Mouse (Mus musculus) 416B (cell line): ENCODE results near the gene 2010300C02Rik.
A peak's percentile ranks its signal among the peaks of the same experiment; 100 is the strongest.
"Not testable (repeated sequence)": the region's sequence is repeated elsewhere in the genome, so short reads cannot be mapped to it uniquely, and the experiment has no call there.

Experiments
- DNase-seq: peaks from one replicate; pipeline ENCODE4 v3.0.0; 2011; ENCODE audit warnings: low read depth

The 2010300C02Rik gene

DNA sequence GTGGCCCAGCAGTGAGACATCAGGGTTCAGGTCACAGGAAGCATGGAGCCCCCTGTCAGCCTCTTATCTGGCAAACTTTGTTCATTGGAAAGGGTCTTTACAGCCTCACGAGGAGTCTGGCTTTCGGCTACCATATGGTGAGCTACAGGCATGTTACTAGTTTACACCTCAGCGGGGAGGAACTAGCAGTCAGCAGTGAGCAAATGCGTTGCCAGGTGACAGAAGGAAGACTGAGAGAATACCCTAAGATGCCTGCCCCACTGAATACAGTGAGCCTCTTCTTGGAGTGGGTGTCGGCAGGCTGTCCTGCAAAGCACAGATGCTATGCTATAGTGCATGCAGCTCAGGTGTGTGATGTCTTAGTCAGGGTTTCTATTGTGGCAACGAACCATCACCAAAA is 91.1 kb downstream of the 2010300C02Rik start:
- no peak for DNase-seq

- DNase-seq = no peak
These were observed 95.7 kb downstream of the 2010300C02Rik start for GRCm38 (mm10) chr1:37624185-37624584.

DNA sequence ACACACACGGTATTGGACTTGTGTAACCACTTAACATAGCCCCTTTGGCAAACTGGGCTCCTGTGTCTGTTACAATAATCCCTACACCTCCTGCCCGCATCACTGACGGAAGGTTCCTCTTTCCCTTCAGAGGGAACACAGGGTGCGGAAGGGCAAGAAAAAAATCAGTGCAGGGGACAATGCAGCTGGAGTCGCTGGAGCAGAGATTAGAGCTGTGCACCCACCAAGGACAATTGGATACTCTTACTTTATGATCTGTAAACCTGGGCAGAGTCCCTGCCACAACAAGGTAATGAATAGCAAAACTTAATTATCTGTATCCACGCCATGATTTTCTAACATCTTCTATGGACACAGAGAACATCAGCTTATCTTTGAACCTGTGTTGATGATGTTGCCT is 97.8 kb downstream of the 2010300C02Rik start:
- DNase-seq = no peak

DNA sequence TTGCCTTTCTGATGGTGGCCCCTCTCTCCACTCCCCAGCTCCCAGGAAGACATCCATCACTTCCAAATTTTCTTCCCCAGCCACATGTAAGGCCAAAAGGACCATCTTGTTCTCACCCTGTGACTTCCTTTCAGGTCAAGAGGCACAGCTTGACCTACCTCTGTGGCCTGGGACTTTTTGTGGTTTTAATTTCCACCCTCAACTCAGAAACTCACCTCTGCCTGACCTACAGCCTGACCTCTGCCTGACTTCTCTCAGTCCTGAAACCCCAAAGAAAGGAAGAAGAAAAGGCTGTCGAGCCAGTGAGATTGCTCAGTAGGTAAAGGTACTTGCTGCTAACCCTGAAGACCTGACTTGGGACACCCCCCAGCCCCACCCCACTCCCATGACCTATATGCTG is 100.3 kb downstream of the 2010300C02Rik start:
- no peak for DNase-seq

- no peak for DNase-seq
These were observed 102.8 kb downstream of the 2010300C02Rik start for GRCm38 (mm10) chr1:37617047-37617446.

GRCm38 (mm10) chr1:37616569-37616968 is 103.3 kb downstream of the 2010300C02Rik start:
- no peak for DNase-seq

DNA sequence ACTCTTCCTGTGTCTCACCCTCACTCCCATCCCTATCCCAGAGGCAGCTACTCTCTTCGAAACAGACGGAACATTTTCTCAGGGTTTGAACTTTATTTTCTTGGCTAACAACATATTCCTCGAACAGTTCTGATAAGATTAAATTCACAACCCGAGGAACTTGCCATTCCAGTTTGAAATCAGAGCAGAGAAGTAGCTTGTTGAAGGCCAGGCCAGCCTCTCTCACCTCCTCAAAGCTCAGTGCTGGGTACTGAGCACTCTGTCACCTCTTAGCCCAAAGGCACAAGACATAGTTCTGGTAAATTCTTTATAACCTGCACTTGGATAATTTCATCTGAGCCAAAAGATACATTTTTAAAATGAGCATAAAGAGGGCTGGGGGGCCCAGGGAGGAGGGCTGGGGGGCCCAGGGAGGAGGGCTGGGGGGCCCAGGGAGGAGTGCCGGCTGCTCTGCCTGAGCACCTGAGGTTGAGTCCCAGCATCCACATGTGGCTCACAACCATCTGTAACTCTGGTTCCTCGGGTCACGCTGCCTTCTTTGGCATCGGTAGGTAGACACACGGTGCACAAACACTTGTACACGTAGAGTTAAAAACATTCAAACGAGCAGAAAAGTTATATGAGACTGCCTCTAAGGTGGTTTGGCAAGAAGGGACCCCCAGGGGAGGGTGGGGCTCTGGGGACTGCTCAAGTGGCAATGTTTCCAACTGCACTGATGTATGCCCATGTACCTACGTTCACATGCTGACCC is 104.4 kb downstream of the 2010300C02Rik start:
- DNase-seq = no peak

DNA sequence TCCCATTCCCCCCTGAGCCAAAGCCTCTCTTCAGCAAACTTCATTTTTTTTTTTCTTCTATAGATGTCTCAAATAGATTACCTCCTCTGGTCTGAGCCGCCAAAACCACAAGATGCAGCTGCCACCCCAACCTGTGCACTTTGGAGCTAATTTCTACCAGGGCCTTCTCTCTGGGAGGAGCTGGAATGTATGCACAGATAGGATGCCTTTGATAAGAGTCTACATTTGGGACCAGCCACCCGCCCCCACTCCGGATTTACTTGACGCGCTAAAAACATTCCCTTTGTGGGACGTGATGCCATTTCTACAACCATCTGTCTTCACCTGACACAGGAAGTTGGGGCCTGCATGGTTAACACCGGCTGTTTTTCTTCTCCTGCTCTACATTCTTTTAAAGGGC is 105.0 kb downstream of the 2010300C02Rik start:
- DNase-seq = no peak

DNA sequence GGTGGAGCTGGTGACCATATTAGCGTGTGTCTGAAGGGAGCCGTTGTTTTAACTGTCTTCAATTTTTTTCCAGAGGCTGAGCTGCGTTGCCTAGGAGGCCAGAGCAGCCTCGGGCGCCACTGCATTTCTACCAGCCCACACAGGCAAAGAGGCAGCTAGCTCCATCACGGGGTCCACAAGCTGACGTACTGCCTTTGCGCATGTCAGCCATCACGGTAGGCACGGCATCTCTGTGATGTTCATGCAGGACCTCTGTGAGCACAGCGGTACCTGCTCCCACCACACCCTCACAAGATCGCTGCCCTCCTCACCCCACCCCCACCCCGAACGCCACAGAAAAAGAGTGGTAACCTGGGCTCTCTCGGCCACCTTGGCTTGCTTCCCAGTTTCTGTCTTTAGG is 105.8 kb downstream of the 2010300C02Rik start:
- no peak for DNase-seq

GRCm38 (mm10) chr1:37611032-37611431 is 108.9 kb downstream of the 2010300C02Rik start:
- DNase-seq = no peak

DNA sequence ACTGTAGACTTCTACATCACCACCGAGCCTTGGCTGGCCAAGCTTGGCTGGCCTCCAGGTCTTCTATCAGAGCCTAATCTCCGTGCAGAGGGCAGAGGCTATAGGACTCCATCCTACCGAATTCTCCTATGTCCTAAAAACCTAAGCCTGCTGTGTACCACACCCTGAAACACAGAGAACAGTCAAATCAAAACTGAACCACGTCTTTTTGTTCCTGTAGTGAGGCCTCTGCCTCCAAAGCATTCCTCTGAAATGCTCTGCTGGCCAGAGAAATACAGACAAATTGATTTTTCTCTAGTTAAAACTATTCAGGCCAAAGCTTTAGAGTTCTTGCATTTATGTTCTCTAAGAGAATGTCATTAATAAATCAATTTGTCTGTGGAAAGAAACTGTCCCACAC is 109.6 kb downstream of the 2010300C02Rik start:
- DNase-seq = no peak

DNA sequence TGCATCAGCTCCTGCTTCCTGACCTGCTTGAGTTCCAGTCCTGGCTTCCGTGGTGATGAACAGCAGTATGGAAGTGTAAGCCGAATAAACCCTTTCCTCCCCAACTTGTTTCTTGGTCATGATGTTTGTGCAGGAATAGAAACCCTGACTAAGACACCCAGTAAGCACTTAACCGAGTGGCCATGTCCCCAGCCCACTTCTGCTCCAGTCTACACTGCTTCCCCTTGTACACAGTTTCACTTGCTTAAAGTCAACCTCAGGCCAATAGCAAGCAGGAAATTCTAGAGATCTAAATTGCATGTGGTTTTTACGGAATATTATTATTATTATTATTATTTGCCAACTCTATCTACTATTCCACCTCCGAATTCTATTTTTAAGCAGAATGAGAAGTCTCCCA is 114.2 kb downstream of the 2010300C02Rik start:
- not testable (repeated sequence) for DNase-seq

DNA sequence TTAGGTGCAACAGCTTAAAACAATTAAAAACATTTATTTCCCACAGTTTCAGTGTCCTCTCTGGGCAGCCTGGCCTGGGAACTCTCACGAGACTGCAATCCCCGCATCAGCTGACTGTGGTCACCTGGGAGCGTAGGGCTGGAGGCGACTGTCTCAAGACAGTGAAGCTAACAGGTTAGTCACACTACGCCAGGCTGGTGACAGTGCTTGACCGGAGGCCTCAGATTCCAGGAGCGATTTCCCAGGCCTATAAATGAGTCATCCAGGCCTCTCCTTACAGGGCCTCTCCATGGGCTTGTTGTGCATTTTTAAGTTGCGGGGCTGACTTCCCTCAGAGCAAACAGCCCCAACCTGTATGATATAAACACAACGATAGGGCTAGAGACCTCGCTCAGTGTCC is 116.7 kb downstream of the 2010300C02Rik start:
- no peak for DNase-seq

DNA sequence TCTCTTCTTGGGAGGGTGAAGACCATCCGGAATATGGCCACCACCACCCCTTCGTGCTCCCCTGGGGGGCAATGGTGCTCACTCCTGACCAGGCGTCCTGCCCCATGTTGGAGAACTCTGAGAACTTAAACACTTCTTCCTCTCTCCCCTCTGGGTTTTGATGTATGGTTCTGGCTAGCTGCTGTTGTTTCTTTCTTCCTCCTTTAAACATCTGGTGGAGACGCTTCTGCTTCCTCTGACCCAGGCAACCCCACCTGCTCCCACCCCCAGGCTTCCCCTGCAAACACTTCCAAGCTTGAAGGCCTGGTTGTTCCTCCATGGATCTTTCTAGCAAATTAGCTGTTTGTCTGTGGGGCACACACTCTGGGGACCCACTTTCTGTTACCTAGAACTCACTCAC is 117.6 kb downstream of the 2010300C02Rik start:
- DNase-seq = no peak

GRCm38 (mm10) chr1:37601461-37601860 is 118.4 kb downstream of the 2010300C02Rik start:
- DNase-seq = no peak

GRCm38 (mm10) chr1:37600640-37601175 is 119.2 kb downstream of the 2010300C02Rik start:
- DNase-seq = no peak

DNA sequence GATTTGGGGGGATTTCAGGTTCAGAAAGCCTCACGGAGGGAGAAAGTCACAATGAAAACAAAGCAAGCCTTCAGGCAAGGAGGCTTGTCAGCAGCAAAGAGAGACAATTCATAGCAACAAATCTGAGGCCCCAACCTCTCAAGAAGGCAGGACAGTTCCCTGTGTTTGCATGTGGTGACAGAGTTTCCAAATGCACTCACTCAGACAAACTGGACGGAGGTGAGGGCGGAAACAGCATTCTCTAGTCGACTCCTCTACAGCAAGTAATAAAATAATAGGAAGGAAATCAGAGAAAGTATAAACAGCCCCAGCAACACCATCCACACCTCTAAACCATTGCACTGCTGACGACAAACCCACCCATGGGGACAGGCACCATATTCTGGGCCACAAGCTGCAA is 120.9 kb downstream of the 2010300C02Rik start:
- no peak for DNase-seq

DNA sequence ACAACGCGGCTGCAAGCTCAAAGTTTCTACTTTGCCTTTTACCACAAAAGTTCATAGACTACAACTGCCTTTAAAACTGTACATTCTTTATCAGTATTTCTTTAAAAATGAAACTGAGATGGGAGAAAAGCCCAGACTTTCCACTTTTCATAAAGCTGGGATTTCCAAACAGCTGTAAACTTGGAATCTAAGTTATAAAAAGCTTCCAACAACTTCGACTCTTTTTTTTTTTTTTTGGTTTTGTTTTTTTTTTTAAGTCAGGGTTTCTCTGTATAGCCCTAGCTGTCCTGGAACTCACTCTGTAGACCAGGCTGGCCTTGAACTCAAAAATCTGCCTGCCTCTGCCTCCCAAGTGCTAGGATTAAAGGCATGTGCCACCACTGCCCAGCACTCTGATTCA is 125.1 kb downstream of the 2010300C02Rik start:
- DNase-seq = not testable (repeated sequence)

GRCm38 (mm10) chr1:37585809-37586480 is 133.9 kb downstream of the 2010300C02Rik start:
- peak; percentile 67 for DNase-seq

DNA sequence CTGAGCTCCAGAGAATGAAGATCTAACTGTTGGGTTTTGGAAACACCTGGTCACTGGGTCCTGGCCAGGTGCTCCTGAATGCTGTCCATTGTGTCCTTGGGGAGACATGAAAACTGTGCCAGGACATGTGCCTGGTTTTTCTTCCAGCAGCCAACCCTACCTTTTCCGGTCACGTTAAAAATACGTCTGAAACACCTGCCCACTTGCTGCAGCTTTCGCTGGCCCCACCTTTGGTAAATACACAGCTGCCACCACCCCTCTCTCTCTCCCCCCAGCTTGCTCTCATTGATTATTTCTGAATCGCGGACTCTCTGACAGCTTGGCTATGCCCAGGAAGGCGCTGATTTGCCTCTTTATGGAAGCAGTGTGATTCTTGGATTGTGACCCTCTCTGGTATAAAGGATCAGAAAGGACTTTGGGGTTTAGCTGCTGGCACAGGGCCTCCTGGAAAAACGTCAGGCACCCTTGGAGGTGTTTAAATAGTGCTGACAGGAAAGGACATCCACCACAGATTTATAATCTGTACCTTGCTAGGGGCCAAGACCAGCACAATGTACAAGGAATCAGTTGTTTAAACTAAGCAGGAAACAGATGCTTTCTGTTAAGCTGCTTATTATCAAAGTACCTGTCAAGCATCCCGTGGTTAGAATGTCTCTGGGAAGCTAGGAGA is 136.0 kb downstream of the 2010300C02Rik start:
- DNase-seq = no peak

DNA sequence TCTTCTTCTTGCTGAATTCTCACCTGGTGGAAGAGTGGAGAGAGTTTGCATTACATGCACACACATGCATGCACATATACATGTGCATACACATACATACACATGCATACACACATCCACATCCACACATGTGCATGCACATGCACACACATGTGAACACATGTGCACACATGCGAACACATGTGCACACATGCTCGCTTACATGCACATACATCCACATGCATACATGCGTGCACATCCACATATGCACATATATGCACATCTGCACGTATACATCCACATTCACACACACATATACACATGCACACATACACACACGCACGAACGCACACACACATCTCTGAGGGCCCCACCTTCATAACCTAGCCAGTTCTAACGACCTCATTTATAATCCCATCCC is 136.7 kb downstream of the 2010300C02Rik start:
- no peak for DNase-seq

- no peak for DNase-seq
These were observed 140.2 kb downstream of the 2010300C02Rik start for GRCm38 (mm10) chr1:37579686-37580085.
